Mouse (Mus musculus) spleen, adult 10 weeks (tissue): Measurements from ENCODE around the gene Gm21094. TPM values are rescaled to one million over a fixed set of nuclear protein-coding genes. Genes with fewer than 3 reads are reported as not detected.

Experiments
- polyA plus RNA-seq: library from polyadenylated mRNA; stranded (reverse); fragments of 350-450 nt; fragmentation: Illumina TruSeq; extraction: RNeasy Lipid Tissue Mini Kit (QIAGEN cat#74804); gene quantifications from one replicate; pipeline ENCODE4 v1.2.3, GENCODE M21; 2015; ENCODE audit warnings: low replicate concordance; ENCODE audit not compliant: insufficient read depth

The Gm21094 gene
- polyA plus RNA-seq: not detected

GRCm38 (mm10) chrY:32620343-32620742 is at the start of gene Gm21094:
Gene Gm21094, minus strand, starts transcription at chrY:32620443.

